Mouse (Mus musculus): ENCODE data around the gene Dennd1c. TPM values are rescaled to one million over a fixed set of nuclear protein-coding genes. Genes with fewer than 3 reads are reported as not detected.
"Not testable (repeated sequence)": the region's sequence is repeated elsewhere in the genome, so short reads cannot be mapped to it uniquely, and the experiment has no call there.

Dennd1c gene
- total RNA-seq, 2 experiments from 2014 or later: 0.52 to 0.79 TPM

- no peak for DNase-seq
Observed at GRCm38 (mm10) chr17:57095855-57096622, 17.7 kb upstream of the Dennd1c start.

- DNase-seq: no peak
Observed at GRCm38 (mm10) chr17:57094222-57094621, 15.9 kb upstream of the Dennd1c start.

DNA sequence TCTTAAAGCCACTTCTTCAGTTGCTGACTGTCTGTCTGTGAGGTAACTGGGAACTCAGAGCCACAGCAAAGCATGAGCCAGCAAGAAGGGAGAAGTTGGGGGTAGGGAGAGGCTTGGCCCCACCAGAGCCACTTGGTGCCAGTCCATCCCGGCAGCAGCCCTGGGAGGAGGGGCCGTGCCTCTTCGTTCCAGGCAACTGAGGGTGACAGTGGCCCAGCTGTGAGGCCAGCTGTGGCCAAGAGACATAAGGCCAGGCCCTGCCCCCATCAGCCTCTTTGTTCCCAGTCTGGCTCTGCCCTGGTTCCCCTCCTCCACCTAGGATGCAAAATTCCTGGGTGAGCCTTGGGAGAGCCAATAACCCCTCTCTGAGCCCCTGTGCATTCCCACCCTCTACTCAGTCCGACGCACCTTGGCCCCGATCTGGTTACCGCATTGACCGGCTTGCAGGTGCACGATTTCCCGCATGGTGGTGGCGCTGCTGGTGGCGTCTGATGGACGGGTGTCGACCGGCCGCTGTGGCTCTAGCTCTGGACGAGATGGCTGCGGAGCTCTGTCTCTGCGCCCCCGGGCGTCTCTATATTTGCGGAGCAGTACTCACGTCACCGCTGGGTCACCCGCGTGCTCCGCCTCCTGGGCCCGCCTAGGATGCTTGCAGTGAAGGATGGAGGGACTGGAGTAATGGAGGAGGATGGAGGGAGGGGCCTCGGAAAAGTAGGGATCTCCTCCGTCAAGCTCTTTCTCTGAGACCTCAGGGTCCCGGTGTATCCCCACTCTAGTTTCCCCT is 8.9 kb upstream of the Dennd1c start, which contains the start of gene Tubb4a:
Tubb4a (minus strand) TSS at position 734 of the 784 bp plus-strand sequence.
- DNase-seq: peak; percentile 38

- DNase-seq: no peak
Observed at GRCm38 (mm10) chr17:57085970-57086757, 7.8 kb upstream of the Dennd1c start.

- DNase-seq: no peak
Observed at GRCm38 (mm10) chr17:57082481-57082880, 4.2 kb upstream of the Dennd1c start.

GRCm38 (mm10) chr17:57081234-57081842 is 3.0 kb upstream of the Dennd1c start:
- DNase-seq: no peak

GRCm38 (mm10) chr17:57079919-57080318 is 1.6 kb upstream of the Dennd1c start:
- DNase-seq: no peak

DNA sequence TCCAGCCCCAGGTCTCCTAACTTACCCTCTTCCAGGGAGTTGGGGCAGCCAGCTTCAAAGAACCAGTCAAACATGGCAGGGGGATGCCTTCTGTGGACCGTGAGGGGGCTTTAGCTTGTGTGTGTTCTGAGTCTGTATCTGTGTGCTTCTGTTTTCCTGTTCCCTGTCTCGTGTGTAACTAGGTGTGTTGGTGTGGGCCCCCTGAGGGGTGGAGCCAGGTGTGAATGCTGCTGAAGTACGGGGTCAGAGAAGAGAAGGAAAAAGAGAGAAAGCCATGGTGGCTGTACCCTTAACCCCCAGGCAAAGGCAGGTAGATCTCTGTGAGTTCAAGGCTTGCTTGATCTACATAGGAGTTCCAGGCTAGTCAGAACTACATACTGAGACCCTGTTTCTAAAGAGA is 1.4 kb downstream of the Dennd1c start:
- no peak for DNase-seq

DNA sequence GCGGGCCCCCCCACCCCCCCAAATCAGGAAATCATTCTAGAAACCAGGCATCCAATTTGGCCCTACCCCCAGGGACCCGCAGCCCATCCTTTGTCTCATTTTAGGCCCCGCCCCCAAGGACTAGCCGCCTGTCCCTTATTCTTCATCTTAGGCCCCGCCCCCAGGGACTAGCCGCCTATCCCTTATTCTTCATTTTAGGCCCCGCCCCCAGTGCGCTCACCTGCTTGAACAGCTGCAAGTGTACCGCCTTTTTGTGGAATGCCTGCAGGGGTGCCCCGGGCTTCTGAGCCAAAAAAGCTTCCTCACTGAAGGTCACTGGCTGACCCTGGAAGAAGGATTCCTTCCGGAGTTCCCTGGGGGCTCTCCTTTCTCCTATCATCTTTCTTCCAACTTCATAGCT is 7.6 kb downstream of the Dennd1c start:
- no peak for DNase-seq

GRCm38 (mm10) chr17:57070272-57070671 is 8.0 kb downstream of the Dennd1c start:
- DNase-seq: no peak

- DNase-seq: no peak
Observed at GRCm38 (mm10) chr17:57066908-57067307, 11.4 kb downstream of the Dennd1c start.

- DNase-seq: no peak
Observed at GRCm38 (mm10) chr17:57063031-57063430, 15.3 kb downstream of the Dennd1c start.

DNA sequence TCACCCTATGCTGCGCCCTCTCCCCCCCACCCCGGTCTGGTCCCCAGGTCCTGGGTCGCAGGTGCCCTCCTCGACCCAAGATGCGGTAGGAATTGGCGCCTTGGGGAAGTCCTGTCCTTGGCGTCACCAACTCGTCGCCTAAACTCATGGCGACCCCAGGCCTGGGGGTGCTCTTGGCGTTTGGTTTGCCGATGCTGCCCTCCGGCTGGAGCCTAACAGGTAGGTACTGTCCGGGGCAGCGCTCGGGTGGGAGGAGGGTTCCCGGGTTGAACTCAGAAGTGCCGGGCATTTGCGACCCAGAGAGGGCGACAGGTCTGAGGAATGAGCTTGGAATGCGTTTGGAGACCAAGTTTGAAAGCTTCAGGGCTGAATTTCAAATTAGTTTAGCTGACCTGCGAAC is 15.8 kb downstream of the Dennd1c start:
- no peak for DNase-seq

GRCm38 (mm10) chr17:57062011-57062521 is 16.2 kb downstream of the Dennd1c start:
- no peak for DNase-seq

GRCm38 (mm10) chr17:57061069-57061468 is 17.2 kb downstream of the Dennd1c start:
- no peak for DNase-seq

DNA sequence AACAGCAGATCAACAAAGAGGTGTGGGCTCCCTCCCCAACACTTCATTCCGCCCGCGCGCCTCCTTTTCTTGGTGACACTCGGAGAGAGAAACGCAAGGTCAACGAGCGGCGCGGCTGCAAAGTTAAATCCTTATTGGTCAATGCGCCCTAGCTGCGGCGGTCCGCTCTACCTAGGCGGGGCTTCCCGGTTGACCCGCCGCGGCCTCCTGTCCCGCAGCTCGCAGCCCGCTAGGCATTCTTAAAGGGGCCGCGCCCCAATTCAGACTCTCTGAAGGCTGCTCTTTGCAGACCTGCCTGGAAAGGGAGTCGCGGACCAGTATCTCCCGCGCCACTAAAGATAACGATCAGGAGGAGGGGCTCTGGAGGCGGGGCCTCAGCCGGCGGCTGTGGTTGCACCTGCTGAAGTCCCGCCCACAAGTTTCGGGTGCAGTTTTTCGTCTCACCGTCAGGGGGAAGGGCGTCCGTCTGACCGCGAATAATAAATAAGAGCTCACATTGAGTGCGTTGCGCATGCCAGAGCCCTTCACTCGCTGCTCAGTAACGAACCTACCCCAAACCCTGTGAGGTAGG is 18.0 kb downstream of the Dennd1c start:
- DNase-seq: peak; percentile 88

DNA sequence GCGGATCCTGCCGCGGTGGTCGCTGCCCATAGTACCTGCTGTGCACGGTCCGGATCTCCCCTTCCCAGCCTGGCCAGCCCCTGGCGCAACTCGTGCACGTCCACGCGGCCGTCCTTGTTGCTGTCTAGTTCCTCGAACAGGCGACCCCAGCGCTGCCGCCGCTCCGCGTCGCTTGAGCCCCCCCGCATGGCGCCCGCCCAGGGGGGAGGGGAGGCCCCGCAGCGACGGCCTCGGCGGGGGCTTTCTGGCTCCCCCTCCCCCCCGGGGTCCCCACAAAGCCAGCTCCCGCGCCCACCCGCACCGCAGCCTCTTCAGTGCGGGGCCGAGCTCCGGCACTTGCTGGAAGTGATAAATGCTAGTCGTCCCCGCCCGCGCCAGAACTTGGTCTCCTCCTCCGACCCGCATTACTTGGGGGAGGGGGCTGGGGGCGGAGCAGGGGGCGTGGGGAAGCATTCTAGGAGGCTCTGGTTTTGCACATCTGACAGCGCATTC is 18.8 kb downstream of the Dennd1c start, which contains the start of gene Slc25a23:
Slc25a23 (minus strand) TSS at position 378 of the 492 bp plus-strand sequence.
- peak; percentile 67 for DNase-seq

GRCm38 (mm10) chr17:57058891-57059485 is 19.3 kb downstream of the Dennd1c start, which contains the start of gene Crb3:
Gene Crb3, plus strand, starts transcription at chr17:57059105.
- peak; percentile 47 for DNase-seq

DNA sequence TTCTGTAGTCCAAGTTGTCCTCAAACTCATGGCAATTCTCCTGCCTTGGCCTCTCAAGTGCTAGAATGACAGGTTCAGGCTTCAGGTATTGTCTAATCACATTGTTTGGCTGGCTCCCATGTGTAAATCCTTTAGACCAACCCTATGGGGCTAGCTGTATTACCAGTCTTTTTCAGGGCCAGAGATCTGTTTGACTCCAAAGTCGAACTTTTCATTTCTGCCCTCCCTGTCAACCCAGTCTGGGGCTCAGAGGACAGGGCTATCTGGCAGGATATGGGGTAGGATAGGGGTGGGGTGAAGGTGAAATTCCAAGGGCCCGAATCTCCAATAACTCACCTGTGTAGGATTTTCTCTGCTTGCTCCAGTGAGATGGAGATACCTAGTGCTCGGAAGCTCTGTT is 22.1 kb downstream of the Dennd1c start:
- no peak for DNase-seq

DNA sequence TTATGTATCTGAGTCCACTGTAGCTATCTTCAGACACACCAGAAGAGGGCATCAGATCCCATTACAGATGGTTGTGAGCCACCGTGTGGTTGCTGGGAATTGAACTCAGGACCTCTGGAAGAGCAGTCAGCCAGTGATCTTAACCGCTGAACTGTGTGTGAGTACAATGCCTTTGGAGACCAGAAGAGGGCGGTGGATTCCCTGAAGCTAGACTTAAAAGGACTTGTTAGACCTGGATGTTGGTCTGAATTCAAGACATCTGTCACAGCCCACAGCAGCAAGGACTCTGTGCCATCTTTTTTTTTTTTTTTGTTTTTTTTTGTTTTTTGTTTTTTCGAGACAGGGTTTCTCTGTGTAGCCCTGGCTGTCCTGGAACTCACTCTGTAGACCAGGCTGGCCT is 26.6 kb downstream of the Dennd1c start:
- DNase-seq: not testable (repeated sequence)

- DNase-seq: no peak
Observed at GRCm38 (mm10) chr17:57048816-57049215, 29.5 kb downstream of the Dennd1c start.

Measured in gastrocnemius, postnatal 10 days (tissue).